Mouse (Mus musculus) forebrain, embryonic 14.5 days (tissue): ENCODE results near the gene Slc9a6. TPM values are rescaled to one million over a fixed set of nuclear protein-coding genes. Genes with fewer than 3 reads are reported as not detected.

Source experiments
- ATAC-seq: fragments of 200-750 bp; cut with Nextera tagmentation; 2 replicates; pipeline ENCODE4 v1.8.0; 2017; ENCODE audit warnings: mild to moderate bottlenecking, moderate library complexity
- DNase-seq: peaks from one replicate; pipeline ENCODE4 v3.0.0-alpha.2; 2015; ENCODE audit warnings: low spot score
- H3K27ac ChIP-seq: fragments of 300-500 bp; sonication (generic); 2 replicates; pipeline ENCODE4 v1.5.1; 2014; ENCODE audit warnings: low read depth, mild to moderate bottlenecking, control low read depth, low read length, moderate library complexity
- H3K27me3 ChIP-seq: fragments of 300-500 bp; sonication (generic); replicated peaks from 2 replicates; pipeline ENCODE4 v1.6.1; 2014; ENCODE audit warnings: low read length, control low read depth, mixed read lengths; ENCODE audit not compliant: control insufficient read depth, insufficient read depth
- H3K36me3 ChIP-seq: fragments of 300-500 bp; sonication (generic); 2 replicates; pipeline ENCODE4 v1.6.1; 2014; ENCODE audit warnings: low read length, control low read depth; ENCODE audit not compliant: control insufficient read depth, insufficient read depth
- H3K4me1 ChIP-seq: fragments of 300-500 bp; sonication (generic); 2 replicates; pipeline ENCODE4 v1.6.1; 2014; ENCODE audit warnings: antibody characterized with exemption, low read length, control low read depth; ENCODE audit not compliant: control insufficient read depth, insufficient read depth
- H3K4me2 ChIP-seq: fragments of 300-500 bp; sonication (generic); 2 replicates; pipeline ENCODE4 v1.6.1; 2014; ENCODE audit warnings: mild to moderate bottlenecking, control low read depth, low read length
- H3K4me3 ChIP-seq: fragments of 300-500 bp; sonication (generic); 2 replicates; pipeline ENCODE4 v1.5.1; 2014; ENCODE audit warnings: low read depth, low read length, control low read depth
- H3K9ac ChIP-seq: fragments of 300-500 bp; sonication (generic); 2 replicates; pipeline ENCODE4 v1.6.1; 2014; ENCODE audit warnings: mild to moderate bottlenecking, low read length, control low read depth, moderate library complexity
- H3K9me3 ChIP-seq: fragments of 300-500 bp; sonication (generic); replicated peaks from 2 replicates; pipeline ENCODE4 v1.6.1; 2016; ENCODE audit warnings: low read length, control low read depth, mixed read lengths; ENCODE audit not compliant: control insufficient read depth
- WGBS: fragments of 180-500 bp; shearing (Covaris S2); extraction: QIAGEN DNeasy Blood & Tissue Kit; methylation state at CpG from one replicate; pipeline ENCODE4 v1.1.7; 2014; 5-methylcytosine and 5-hydroxymethylcytosine counted together
- polyA plus RNA-seq: library from polyadenylated mRNA; unstranded; fragments of >200 nt; fragmentation: Nextera tagmentation; extraction: Ambion mirVana; gene quantifications from 2 replicates; pipeline ENCODE4 v1.2.1, GENCODE M21; 2014

The Slc9a6 gene
- polyA plus RNA-seq, 1 experiment from 2014 or later = 30.2 TPM

GRCm38 (mm10) chrX:56659286-56659685, 49.7 kb downstream of the Slc9a6 start:
- Histone ChIP-seq H3K36me3 (peaks cover 3% of the 10 kb centered on the region; the same call in 1 of the 2 replicates), H3K4me2 (no peak overlapping the region), H3K27ac (no peak overlapping the region), H3K4me3 (no peak overlapping the region), H3K4me1 (no peaks in the 10 kb centered on the region), H3K9ac (no peak overlapping the region), H3K27me3 (no peaks in the 10 kb centered on the region), H3K9me3 (no peaks in the 10 kb centered on the region)
- ATAC-seq (no peak), DNase-seq (no peak)
- WGBS = 33% methylated on average over 2 of the region's 2 CpGs

GRCm38 (mm10) chrX:56661143-56661542, 51.6 kb downstream of the Slc9a6 start:
- no peak overlapping the region for H3K27ac ChIP-seq
- no peaks in the 10 kb centered on the region for H3K9me3 ChIP-seq
- ATAC-seq (no peak), DNase-seq (no peak)
- no peaks in the 10 kb centered on the region for H3K4me1 ChIP-seq
- no peak overlapping the region for H3K4me3 ChIP-seq
- 91% methylated on average over 12 of the region's 12 CpGs for WGBS
- no peak overlapping the region for H3K4me2 ChIP-seq
- H3K27me3 ChIP-seq = no peaks in the 10 kb centered on the region
- no peak overlapping the region for H3K9ac ChIP-seq
- H3K36me3 ChIP-seq = no peaks in the 10 kb centered on the region

GRCm38 (mm10) chrX:56662316-56662715, 52.8 kb downstream of the Slc9a6 start:
- H3K27me3 ChIP-seq = no peaks in the 10 kb centered on the region
- H3K36me3 ChIP-seq = no peaks in the 10 kb centered on the region
- H3K4me2 ChIP-seq = no peak overlapping the region
- no peak overlapping the region for H3K4me3 ChIP-seq
- DNase-seq (no peak), ATAC-seq (no peak)
- H3K9me3 ChIP-seq = no peaks in the 10 kb centered on the region
- WGBS = 78% methylated on average over 6 of the region's 6 CpGs
- no peak overlapping the region for H3K27ac ChIP-seq
- no peak overlapping the region for H3K9ac ChIP-seq
- no peaks in the 10 kb centered on the region for H3K4me1 ChIP-seq

GRCm38 (mm10) chrX:56663377-56663776, 53.8 kb downstream of the Slc9a6 start:
- Histone ChIP-seq H3K27me3 (no peaks in the 10 kb centered on the region), H3K4me3 (no peak overlapping the region), H3K9ac (no peak overlapping the region), H3K27ac (no peak overlapping the region), H3K9me3 (no peaks in the 10 kb centered on the region), H3K4me1 (no peaks in the 10 kb centered on the region), H3K36me3 (no peaks in the 10 kb centered on the region), H3K4me2 (no peak overlapping the region)
- 45% methylated on average over 4 of the region's 4 CpGs for WGBS
- DNase-seq (peak; percentile 61), ATAC-seq (peak; percentile 72; the same call in 1 of the 2 replicates)

GRCm38 (mm10) chrX:56665226-56665973, 55.8 kb downstream of the Slc9a6 start:
- DNase-seq = no peak
- Histone ChIP-seq H3K4me1 (no peaks in the 10 kb centered on the region), H3K36me3 (no peaks in the 10 kb centered on the region), H3K9ac (no peak overlapping the region), H3K27ac (no peak overlapping the region), H3K9me3 (no peaks in the 10 kb centered on the region), H3K4me3 (no peak overlapping the region), H3K27me3 (no peaks in the 10 kb centered on the region), H3K4me2 (no peak overlapping the region)
- 86% methylated on average over 8 of the region's 8 CpGs for WGBS
- ATAC-seq = no peak

GRCm38 (mm10) chrX:56667296-56667695, 57.7 kb downstream of the Slc9a6 start:
- Histone ChIP-seq H3K4me1 (no peaks in the 10 kb centered on the region), H3K36me3 (no peaks in the 10 kb centered on the region), H3K4me2 (no peak overlapping the region), H3K9ac (no peak overlapping the region), H3K4me3 (no peak overlapping the region), H3K27me3 (no peaks in the 10 kb centered on the region), H3K9me3 (no peaks in the 10 kb centered on the region), H3K27ac (no peak overlapping the region)
- ATAC-seq = no peak
- WGBS = 87% methylated on average over 6 of the region's 6 CpGs
- DNase-seq = peak; percentile 31

GRCm38 (mm10) chrX:56668051-56668450, 58.5 kb downstream of the Slc9a6 start:
- Histone ChIP-seq H3K27me3 (no peaks in the 10 kb centered on the region), H3K4me3 (no peak overlapping the region)
- WGBS = 92% methylated on average over 5 of the region's 5 CpGs

GRCm38 (mm10) chrX:56668501-56668900, 58.9 kb downstream of the Slc9a6 start:
- no peaks in the 10 kb centered on the region for H3K36me3 ChIP-seq
- H3K4me1 ChIP-seq = no peaks in the 10 kb centered on the region
- no peak overlapping the region for H3K27ac ChIP-seq
- no peak overlapping the region for H3K9ac ChIP-seq
- WGBS = 82% methylated on average over 3 of the region's 3 CpGs
- H3K4me2 ChIP-seq = no peak overlapping the region
- H3K4me3 ChIP-seq = no peak overlapping the region
- DNase-seq (no peak), ATAC-seq (no peak)
- no peaks in the 10 kb centered on the region for H3K9me3 ChIP-seq
- H3K27me3 ChIP-seq = no peaks in the 10 kb centered on the region

More at GRCm38 (mm10) chrX:56668051-56668450, 58.5 kb downstream of the Slc9a6 start:
- no peak overlapping the region for H3K4me2 ChIP-seq
- no peak overlapping the region for H3K27ac ChIP-seq
- no peaks in the 10 kb centered on the region for H3K4me1 ChIP-seq
- no peaks in the 10 kb centered on the region for H3K36me3 ChIP-seq
- no peaks in the 10 kb centered on the region for H3K9me3 ChIP-seq
- DNase-seq (no peak), ATAC-seq (no peak)
- H3K9ac ChIP-seq = no peak overlapping the region

GRCm38 (mm10) chrX:56675556-56675955, 66.0 kb downstream of the Slc9a6 start:
- no peaks in the 10 kb centered on the region for H3K4me1 ChIP-seq
- H3K4me3 ChIP-seq = no peak overlapping the region
- DNase-seq (no peak), ATAC-seq (no peak)
- no peak overlapping the region for H3K9ac ChIP-seq
- H3K27me3 ChIP-seq = no peaks in the 10 kb centered on the region
- no peaks in the 10 kb centered on the region for H3K9me3 ChIP-seq
- H3K27ac ChIP-seq = no peak overlapping the region
- no peak overlapping the region for H3K4me2 ChIP-seq
- WGBS = 92% methylated on average over 6 of the region's 6 CpGs
- no peaks in the 10 kb centered on the region for H3K36me3 ChIP-seq
